Mouse (Mus musculus) mouse trophoblast stem cell (cell line): ENCODE measurements around the gene Cnih2.
"Not testable (repeated sequence)": the region's sequence is repeated elsewhere in the genome, so short reads cannot be mapped to it uniquely, and the experiment has no call there.

Experiments
- in situ Hi-C, 2 experiments: fragments of 300-500 bp; cut with MseI, MboI; formaldehyde crosslinking; loops; 2 replicates in 1 of 2; 3 replicates in 1 of 2; pipeline ENCODE4 v1.15.1; 2025

Cnih2 gene

DNA sequence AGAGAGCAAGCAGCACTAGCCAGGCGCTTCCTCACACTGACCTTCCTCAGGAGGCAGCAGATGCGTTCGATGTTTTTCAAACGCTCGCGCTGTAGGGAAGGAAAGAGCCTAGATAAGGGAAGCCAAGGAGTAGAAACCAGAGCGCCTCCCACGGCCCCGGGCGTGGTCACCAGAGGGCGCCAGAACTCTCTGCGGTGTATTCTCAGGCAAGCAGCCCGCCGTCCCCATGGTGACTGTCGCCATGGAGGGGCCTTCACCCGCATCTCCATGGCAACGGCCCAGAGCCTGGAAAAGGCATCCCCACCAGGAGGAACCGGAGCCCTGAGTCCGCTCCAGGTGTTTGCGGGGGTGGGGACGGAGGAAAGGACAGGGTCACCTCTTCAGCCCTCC, 4.1 kb downstream of the Cnih2 start:
- in situ Hi-C loops = loop anchor here in 1 of 2 experiments (5.0 kb wide), 1 partner anchor 48 kb away; no protein-coding TSS in a partner anchor

DNA sequence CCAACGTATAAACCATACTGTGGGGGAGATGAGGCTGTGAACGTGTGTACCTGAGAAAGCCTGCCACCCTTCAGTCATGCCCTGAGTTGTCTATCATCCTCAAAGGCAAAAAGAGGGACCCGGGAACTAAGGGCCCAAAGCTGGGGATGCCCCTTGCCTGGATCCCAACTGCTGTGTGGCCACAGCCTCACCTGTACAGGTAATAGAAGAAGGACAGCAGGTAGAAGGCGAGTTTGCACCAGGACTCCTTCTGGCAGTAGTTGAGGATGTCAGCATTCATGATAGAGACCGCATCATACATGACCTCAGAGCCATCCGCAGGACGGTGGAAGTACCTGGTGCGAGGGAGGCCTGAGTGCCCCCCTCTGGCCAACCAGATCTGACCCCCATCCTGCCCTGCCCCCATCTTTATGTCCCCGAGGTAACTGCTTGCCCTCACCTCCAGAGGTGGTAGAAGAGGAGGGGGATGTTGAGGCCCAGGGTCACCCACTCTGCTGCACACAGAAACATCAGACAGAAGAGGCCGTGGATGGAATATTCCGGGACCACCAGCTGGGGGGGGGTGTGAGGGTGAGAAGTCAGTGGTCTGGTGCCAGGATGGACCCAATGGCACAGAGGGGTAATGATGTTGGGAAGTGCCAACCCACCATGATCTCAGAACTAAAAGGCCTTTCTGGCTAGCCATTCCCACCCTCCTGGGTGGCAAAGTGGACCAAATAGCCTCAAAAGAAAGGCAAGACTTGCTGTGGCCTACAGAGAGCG, 4.7 kb downstream of the Cnih2 start:
- in situ Hi-C loops = loop anchor here in 1 of 2 experiments (5.0 kb wide), 1 partner anchor 49 kb away; no protein-coding TSS in a partner anchor

DNA sequence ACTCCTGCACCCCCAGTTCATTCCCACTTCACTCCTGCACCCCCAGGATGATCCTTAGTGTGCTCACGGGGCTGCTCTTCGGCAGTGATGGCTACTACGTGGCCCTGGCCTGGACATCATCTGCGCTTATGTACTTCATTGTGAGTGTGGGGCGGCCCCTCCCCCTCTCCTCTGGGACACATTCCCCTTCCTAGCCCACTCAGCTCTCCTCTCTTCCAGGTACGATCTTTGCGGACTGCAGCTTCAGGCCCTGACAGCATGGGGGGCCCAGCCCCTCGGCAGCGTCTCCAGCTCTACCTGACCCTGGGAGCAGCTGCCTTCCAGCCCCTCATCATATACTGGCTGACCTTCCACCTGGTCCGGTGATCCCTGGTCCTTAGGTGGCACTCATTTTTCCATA, 6.2 kb downstream of the Cnih2 start:
- in situ Hi-C loops = loop anchor here in 1 of 2 experiments (5.0 kb wide), 1 partner anchor 50 kb away; no protein-coding TSS in a partner anchor

DNA sequence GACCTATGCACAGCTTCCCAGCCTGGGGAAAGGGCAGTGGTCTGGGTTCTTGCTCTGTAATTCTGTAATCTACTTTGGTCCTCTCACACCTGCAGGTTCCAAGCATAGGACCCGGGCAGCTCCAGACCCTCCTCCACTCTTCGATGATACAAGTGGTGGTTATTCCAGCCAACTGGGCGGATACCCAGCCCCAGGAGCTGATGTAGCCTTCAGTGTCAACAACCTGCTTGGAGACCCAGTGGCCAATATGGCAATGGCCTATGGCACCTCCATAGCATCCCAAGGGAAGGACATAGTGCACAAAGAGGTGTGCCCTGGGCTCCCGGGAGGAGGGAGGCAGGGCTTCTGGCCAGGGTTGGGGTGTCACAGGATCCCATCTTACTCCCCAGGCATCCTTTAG, 9.0 kb downstream of the Cnih2 start:
- in situ Hi-C loops = no loop called here

DNA sequence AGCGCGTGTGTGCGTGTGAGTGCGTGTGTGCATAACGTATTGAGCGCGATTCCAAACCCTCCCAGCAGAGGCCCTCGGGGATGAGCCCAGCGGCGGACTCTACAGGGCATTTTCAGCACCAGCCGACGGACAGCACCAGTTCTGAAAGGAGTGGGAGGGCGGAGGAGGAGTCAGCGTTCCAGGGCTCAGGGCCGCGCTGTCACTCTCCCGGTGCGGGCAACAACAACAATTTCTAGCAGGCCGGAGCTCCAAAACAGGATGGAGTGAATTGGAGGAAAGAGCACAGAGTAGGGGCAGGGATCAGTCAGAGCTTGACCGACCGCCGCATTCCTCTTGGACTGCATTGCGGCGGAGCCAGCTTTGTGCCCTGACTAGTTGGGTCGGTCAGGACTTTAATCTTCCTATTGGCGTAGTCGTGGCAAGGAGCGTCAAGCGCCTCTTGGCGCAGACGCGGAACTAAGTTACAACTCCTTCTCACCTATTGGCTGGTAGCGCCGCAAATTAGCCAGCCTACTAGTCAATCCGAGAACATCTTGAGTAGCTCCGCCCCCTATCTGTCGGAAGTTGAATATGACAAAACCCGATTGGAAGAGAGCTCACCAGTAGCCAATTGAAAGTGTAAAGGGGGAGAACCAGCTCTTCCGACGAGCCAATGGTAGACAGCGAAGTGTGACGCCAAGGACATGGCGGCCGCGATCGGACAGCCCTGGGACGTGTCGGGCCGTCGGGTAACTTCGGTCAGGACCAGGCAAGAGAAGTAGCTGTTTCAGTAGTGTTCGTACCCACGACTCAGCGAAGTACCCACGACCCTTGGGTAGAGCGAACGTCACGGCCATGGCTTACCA, 10.2 kb downstream of the Cnih2 start, which contains the start of gene Yif1a:
Gene Yif1a, plus strand, starts transcription at position 655 of the 845 bp plus-strand sequence.
- in situ Hi-C loops = no loop called here

DNA sequence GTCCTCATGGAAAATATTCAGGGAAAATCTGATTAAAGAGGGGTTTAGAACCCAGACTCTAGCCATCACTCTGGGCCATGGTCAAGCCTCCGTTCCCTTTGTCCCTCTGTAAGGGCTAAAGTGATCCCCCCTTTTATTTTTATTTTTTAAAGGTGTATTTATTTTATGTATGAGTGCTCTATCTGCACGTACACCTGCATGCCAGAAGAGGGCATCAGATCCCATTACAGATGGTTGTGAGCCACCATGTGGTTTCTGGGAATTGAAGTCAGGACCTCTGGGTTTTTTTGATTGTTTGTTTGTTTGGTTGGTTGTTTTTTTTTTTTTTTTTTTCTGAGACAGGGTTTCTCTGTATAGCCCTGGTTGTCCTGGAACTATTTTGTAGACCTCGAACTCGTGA, 11.8 kb downstream of the Cnih2 start:
- in situ Hi-C loops = not testable (repeated sequence)

DNA sequence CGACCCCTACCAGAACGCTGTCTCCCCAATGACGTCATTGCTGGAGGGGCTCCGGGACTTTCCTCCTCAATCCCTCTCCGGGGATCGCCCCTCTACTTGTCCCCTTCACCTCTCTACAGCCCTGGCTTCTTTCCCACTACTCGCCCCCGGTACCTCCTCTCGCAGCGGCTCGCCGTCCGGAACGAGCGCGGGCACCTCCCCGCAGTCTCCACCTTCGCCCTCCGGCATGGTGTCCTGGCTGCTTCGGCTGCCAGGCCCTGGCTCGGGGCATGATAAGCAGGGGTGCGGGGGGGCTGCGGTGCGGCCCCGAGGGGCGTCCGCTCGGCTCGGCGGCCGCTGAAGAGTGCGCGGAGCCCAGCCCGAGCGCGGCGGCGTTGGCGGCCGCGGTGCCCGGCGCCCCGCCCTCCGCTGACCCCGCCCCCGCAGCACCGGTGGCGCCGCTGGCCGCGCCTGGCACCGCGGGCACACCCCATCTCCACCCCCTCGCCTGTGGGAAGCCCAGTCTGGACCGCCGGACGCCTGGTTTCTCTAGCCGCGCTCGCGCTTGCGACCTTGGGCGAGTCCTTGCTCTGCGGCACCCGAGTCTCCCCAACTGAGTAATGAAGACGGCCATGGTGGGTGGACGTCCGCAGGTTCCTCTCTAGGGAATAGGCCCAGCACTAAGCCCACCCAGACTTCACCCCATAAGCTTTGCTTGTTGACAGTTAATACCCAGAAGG, 13.0 kb downstream of the Cnih2 start, which contains the start of gene Tmem151a:
Gene Tmem151a, minus strand, starts transcription at position 387 of the 719 bp plus-strand sequence.
- in situ Hi-C loops = no loop called here

DNA sequence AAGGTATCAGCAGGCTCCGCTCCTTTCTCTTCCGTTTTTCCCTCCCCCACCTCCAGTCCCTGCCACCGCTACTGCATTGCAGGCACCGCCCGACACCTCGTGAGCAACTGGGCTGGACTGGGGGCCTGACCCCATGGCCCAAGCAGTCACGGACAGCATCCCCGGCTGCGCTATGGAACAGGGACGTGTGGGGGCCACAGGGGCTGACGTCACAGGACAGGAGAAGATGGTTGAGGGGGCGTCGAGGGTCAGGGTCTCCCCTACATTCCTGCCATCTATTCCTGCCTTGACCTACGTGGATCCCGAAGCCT, 13.5 kb downstream of the Cnih2 start:
- in situ Hi-C loops = no loop called here

DNA sequence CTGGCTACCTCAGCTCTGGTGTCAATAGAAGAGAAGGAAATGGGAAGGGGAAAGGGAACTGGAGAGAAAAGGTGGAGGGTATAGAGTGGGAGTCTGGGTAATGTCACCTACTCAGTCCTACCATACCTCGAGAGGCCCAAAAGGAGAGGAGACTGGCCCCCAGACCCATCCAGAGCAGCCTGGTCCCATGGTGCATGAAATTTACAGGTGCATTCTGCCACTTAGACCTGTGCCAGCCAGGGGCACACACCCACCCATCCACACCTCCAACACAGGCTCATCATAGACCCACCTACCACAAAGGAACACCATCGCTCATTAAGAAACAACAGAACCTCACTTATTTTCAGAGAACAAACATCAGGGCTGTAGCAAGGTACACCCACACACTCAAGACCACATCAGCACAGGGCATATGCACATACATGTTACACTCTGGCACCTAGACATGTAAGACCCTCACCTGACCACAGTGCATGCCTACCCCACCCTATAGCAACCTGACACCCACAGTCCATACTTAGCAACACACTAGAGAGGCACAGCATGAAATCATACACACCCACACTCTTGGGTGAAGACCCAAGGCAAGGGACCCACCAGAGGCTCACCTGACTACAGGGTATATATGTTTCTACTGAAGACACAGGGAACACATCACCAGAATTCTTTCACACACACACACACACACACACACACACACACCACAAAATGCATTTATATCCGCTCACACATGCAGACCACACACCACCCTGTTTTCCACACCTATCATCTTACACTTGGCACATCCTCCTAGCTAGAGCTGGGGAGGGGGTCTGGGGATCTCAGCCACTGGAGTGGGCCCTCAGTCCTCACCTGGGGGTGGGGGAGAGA, 14.1 kb downstream of the Cnih2 start:
- in situ Hi-C loops = no loop called here

DNA sequence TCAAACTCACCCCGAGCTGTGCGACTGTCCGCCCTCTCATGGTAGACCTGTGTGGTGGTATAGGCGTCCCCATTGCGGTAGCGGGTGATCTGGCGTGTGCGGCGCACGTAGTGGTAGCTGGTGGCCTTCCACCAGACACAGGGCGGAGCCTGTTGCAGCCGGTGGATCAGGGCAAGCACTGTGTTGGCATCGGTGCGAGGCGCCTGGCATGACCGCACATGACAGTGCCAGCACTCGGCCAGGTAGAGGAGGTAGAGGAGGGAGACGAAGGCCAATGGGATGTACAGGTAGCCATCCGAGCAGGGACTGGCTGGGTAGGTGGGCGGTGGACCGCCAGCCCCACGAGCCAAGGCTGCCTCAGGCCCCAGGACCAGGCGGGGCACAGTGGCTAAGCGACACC, 15.7 kb downstream of the Cnih2 start:
- in situ Hi-C loops = no loop called here

DNA sequence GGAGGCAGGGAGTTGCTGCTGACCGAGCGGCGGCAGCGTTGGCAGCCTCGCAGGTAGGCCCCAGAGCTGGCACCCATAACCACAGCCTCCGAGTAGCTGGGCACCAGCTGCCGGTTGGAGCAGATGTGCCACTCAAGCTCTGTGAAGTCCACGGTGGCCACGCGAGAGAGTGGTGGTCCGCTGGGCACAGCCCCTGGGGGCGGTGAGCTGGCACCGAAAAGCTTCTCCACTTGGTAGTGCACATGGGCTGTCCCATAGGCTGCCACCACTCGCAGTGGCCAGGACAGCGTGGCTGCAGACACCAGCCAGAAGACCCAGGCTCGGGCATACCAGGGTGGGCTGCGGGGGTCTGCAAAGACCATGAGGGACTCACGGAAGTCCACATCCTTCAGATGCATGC, 16.3 kb downstream of the Cnih2 start:
- in situ Hi-C loops = no loop called here

DNA sequence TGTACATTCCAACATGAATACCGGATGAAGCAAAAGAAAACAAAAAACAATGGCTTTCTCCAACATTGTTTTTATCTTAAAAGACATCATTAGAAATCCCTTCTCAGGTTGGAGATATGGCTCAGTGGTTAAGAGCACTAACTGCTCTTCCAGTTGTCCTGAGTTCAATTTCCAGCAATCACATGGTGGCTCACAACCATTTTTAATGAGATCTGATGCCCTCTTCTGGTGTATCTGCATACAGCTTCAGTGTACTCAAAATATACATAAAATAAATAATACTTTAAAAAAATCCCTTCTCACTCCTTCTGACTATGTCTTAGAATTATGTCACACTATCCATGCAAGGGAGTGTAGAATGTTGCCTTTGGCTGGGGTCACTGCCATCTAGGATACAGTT, 19.0 kb downstream of the Cnih2 start:
- in situ Hi-C loops = no loop called here

DNA sequence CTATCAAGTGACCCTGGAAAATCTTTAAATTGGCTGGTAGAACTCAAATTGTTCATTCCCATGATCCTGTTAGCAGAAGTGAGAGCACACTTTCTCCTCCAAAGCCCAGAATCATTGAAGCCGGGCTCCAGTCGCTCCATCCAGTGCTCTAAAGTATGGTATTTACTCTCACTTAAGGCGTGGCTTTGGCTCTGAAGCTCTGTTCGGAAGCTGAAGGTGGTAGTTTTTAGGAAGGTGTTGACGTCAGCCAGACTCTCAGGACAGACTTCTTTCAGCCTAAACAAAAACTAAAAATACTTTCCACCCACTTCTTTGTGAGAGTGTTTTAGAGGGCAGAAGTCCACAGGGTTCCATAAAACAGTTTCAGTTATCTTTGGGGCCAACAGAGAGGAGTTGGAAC, 24.8 kb downstream of the Cnih2 start:
- in situ Hi-C loops = no loop called here

DNA sequence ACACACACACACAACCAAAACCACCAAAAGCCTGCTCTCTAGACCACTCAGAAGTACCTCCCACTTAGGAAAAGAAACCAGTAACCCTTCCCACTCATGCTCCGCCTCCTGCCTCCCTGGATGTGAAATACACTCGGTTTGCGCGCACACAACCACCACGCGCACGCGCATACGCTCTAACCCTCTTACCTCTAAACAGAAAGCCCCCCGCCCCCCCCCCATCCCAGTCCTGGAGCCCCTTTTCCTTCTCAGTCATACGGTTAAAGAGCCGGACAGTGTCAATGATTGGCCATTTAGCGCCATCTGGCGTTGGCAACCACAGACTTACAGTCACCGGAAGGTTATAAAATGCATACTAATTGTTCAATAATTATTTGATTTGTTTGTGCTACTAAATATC, 25.3 kb downstream of the Cnih2 start:
- in situ Hi-C loops = no loop called here

DNA sequence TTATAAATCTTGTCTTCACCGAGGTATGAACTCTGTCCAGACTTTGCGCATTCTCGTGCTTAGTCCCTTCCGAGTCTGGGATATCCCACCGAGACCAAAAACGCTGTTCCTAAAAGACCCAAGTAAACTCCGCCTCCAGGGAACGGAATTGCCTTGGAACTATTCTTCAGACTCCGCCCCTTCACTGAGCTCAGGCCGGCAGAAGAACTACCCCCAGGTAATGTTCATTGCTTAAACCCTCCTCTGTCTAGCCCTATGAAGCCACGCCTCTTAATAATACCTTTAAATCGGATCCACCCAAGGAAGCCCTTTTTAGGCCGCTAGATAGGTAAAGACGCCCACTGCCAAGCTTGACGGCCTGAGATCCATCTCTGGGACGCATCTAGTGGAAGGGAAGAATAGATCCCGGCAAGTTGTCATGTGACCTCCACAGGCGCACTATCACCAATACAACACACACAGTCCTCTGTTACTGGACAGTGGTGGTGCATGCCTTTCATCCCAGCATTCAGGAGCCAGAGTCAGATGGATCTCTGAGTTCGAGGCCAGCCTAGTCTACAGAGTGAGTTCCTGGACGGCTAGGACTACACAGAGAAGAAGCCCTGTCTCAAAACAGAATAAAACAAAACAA, 25.8 kb downstream of the Cnih2 start:
- in situ Hi-C loops = no loop called here

DNA sequence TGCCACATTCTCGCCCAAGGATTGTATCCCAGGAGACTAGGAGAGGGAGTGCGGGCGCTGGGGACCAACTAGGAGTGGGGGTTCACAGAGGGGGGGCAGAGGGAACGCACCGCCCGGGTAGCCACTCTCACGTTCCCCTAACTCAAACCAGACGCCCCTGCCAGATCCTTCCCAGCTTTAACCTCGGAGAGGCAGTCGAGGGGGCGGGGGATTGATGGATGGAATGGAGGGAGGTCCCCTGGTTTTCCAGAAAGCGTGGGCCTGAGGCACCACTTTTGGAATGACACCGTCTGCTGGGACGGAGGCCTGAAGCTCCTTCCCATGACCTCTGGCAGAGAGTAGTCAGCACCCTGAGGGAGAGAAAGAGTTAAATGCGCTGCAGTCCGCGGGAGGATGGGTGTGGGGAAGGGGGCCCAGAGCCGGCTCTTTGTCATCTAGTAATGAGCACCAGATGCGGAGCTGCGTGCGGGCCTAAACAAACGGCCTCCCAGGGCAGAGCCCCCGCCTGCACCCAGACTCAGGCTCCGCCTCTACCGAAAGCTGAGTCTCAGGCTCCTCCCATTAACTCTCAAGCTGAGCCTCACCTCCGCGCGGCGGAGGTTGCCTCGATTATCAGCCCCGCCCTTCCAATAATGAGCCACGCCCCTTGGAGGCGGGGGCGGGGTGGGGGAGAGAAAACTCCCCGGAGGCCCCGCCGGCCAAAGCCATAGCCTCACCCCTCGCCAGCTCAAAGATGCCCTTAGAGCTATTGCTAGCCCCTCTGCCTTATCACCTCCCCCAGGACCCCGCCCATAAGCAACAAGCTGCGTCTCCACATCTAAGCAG, 26.6 kb downstream of the Cnih2 start:
- in situ Hi-C loops = no loop called here

DNA sequence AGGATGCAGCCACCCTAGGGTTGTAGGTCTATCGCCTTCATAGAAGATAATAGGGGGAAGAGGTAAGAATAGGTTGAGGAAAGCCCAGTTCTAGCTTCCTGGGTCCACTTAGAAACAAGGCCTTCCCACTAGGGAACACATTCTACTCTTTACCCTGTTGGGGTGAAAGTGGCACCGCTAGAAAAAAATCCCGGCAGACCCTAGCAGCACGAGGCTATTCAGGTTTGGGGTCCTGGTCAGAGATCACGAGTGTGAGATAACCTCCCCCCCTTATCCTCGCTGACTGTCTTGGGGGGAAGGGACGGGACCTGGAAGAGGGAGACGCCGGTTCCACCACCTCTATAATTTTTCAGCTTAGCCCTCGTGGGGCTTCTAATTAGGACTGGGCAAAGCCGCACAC, 27.2 kb downstream of the Cnih2 start:
- in situ Hi-C loops = no loop called here

DNA sequence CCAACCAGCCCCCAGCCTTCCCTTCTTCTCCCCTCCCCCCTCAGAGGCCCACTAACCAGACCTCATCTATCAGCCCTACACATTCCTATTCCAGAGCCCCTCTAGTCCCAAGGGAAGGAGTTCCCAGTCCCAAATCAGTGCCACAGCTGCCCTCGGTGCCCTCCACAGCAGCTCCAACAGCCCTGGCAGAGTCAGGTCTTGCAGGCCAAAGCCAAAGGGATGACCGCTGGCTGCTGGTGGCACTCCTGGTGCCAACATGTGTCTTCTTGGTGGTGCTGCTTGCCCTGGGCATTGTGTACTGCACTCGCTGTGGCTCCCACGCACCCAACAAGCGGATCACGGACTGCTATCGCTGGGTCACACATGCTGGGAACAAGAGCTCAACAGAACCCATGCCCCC, 28.3 kb downstream of the Cnih2 start:
- in situ Hi-C loops = no loop called here

DNA sequence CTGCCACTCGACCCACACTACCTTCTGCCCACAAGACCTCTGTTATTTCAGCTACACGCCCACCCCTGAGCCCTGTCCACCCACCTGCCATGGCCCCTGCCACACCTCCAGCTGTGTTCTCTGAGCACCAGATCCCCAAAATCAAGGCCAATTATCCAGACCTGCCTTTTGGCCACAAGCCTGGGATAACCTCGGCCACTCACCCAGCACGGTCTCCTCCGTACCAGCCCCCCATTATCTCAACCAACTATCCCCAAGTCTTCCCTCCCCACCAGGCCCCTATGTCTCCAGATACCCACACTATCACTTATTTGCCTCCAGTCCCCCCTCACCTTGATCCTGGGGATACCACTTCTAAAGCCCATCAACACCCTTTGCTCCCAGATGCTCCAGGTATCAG, 28.8 kb downstream of the Cnih2 start:
- in situ Hi-C loops = no loop called here
